Mouse (Mus musculus): ENCODE measurements around the gene C1qtnf1. TPM values are rescaled to one million over a fixed set of nuclear protein-coding genes. Genes with fewer than 3 reads are reported as not detected.

C1qtnf1 gene
- total RNA-seq, 1 experiment from 2014 or later = not detected

DNA sequence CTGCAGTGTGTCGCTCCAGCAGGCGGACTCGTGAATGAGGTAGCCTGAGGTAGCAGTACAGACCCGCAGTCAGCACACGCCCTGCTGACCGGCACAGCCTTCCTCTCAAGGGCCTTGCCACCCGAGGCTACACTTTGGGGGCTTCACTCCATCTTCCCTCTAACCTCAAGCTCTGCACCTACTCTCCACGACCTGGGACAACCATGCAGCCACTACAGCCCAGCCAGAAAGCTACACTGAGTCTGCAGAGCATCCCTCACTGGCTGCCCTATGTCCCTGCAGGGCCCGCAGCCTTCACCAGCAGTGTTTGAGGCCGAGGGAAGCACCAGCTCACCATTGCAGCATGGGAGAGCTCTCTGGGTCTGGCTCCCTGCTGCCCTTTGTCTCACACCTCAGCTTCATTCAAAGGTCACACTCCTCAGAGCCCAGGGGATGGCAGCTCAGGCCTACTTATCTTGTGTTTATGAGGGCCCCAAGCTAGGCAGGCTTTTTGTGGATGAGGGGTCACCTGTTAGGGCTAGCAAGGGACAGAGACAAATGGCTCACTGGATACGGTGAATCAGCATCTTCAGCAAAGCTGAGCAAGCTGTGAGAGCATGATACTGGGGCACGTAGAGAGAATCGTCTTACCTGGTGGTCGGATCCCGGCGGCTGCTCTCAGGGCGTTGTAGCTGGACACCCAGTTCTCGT lies 19.8 kb upstream of the C1qtnf1 start:
- ATAC-seq (replicated peaks in 1 of 2; ENCODE audit: insufficient read depth in 1 of 2, low FRiP score in 2 of 2, low TSS enrichment in 1 of 2, low read depth in 1 of 2, poor library complexity in 2 of 2, severe bottlenecking in 2 of 2) = no peak

DNA sequence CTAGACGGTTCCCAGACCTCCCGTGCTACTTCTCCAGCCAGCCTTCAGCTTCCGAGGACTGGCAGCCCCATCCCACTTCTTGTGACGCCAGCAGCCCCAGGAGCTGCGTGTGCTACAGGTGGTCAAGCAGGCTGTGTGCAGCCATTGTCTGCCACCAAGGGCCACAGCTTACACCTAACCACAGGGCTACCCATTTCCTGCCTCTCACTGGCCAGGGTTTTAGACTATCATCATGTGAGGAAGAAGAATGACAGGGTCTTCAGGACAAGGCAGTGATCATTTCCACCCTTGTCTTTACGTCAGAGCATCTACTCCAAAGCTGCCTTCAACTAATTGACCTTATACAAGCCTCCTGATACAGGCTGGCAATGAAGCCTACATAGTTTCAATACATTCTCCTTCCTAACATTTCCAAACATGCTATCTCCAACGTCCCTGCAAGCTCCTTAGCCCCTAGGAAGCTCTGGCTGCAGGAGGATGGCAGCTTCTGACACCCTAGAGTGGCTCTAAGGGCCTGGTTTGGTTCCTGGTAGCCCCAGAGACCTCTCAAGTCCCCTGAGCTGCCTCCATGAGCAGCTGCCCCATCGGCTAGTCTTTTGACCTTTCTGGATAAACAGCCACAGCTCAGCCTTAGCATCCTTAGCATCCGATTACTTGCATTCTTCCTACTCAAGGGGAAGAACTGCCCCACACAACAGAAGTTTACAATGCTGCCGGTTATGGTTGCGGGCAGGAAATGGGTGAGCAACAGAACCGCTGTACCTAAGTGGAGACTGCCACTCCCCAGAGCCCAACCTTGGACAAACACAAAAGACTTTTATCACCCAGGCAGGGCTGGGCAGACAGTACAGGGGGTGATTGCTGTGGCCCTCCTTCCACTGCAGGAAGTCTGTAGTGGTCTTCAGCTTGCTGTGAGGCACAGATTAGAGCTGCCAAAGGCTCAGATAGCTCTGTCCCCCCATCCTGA lies 18.6 kb upstream of the C1qtnf1 start:
- ATAC-seq (replicated peaks in 1 of 2; ENCODE audit: insufficient read depth in 1 of 2, low FRiP score in 2 of 2, low TSS enrichment in 1 of 2, low read depth in 1 of 2, poor library complexity in 2 of 2, severe bottlenecking in 2 of 2) = no peak

DNA sequence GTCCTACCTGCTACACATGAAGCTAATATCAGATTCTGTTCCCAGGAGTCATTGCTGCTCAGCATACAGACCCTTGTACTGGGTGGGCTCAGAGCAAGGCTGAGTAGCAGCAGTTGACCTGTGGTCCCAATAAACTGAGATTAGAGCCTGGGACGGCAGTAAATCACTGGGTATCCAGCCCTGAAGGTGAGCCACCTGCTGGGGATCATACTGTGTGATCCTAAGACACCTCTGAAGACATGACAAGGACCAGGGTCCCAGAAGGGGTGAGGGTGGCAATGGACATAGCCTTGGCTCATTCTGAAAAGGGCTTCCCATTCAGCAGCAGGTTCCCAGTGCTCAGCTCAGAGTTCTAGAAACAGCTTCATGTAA lies 17.9 kb upstream of the C1qtnf1 start:
- no peak for ATAC-seq (replicated peaks in 1 of 2; ENCODE audit: insufficient read depth in 1 of 2, low FRiP score in 2 of 2, low TSS enrichment in 1 of 2, low read depth in 1 of 2, poor library complexity in 2 of 2, severe bottlenecking in 2 of 2)

DNA sequence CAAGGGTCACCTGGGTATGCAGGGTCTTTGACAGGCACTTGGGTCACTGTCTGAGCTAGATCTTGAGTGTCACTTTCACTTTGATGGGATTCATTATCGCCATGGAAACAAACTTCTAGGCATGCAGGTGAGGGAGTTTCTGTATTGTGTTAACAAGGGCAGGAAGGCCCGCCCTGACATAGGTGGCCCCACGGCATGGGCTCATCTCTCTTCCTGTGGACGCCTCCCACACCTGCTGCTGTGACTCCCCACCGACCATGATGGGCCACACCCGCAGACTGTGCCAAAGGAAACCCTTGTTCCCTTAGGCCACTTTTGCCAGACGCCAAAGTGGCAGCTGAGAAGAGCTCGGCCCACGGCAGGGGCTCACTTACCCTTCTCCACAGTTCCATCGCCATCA lies 17.5 kb upstream of the C1qtnf1 start:
- ATAC-seq (replicated peaks in 1 of 2; ENCODE audit: insufficient read depth in 1 of 2, low FRiP score in 2 of 2, low TSS enrichment in 1 of 2, low read depth in 1 of 2, poor library complexity in 2 of 2, severe bottlenecking in 2 of 2) = no peak

DNA sequence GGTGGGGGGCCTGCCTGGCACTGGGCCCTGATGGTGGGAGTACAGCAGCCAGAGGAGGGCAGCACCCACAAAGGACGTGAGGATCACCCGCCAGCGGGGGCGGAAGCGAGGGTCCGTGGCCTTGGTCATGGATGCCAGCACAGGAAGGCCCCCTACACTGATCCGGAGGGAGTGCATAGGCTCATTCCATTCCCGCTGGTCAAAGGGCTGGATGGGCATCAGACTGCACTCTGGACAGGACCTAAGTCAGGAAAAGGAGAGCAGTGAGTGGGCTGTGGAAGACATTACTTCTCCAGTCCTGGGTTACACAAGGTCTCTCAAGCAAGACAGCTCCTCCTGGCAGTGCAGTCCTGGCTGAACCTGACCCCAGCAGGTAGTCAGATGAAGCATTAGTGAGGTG lies 16.7 kb upstream of the C1qtnf1 start:
- no peak for ATAC-seq (replicated peaks in 1 of 2; ENCODE audit: insufficient read depth in 1 of 2, low FRiP score in 2 of 2, low TSS enrichment in 1 of 2, low read depth in 1 of 2, poor library complexity in 2 of 2, severe bottlenecking in 2 of 2)

DNA sequence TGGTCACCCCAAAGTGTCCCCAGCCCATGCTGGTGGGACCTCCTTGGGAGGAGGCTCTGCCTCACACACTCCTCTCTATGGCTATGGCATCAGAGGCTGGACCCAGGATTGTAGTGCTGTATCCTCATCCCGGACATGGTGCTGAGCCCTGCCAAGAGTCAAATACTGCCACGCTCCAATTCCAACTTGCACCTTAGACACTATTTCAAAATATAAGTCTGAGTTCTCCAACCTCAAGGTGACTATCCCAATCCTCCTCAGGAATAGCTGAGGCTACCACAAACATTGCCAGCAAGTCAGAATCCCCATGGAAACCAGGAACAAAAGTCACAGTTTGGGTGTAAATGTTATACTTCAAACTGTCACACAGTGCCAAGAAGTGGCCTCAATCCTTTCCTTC lies 15.4 kb upstream of the C1qtnf1 start:
- no peak for ATAC-seq (replicated peaks in 1 of 2; ENCODE audit: insufficient read depth in 1 of 2, low FRiP score in 2 of 2, low TSS enrichment in 1 of 2, low read depth in 1 of 2, poor library complexity in 2 of 2, severe bottlenecking in 2 of 2)

DNA sequence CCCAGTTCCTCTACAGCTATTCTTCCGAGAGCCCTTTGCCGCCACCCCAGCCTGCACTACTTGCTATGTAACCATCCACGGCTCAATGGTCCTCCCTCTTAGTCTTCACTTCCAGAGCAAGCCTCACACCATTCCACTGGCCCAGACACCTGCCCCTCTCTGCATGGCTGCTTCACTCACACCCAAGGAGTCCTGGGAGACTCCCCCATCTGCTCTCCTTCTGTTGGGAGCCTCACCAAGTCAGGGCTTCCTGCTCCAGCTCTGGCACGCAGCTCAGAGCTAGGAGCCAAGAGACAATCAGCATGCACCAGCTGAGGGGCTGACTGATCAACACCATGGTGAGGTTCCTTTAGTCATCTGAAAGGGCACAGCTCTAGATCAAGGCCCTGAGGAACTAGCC lies 14.9 kb upstream of the C1qtnf1 start:
- no peak for ATAC-seq (replicated peaks in 1 of 2; ENCODE audit: insufficient read depth in 1 of 2, low FRiP score in 2 of 2, low TSS enrichment in 1 of 2, low read depth in 1 of 2, poor library complexity in 2 of 2, severe bottlenecking in 2 of 2)

DNA sequence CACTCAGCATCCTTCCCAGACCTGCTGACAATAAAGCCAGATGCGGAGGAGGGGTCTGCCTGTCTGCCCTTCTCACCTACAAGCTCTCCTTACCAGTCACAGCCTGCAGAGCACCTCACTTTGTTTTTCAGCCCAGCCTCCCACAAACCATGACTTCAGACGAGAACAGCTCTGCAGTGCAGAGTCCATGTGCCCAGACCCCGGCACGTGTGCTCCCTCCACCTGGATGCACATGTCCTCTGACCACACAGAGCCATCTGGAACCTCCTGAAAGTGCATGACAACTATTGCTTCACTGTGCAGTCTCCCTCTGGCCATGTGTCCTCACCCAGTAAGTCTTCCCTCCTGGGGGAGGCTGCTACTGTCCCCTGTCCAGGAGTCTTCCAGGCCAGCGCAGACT lies 13.7 kb upstream of the C1qtnf1 start:
- ATAC-seq (replicated peaks in 1 of 2; ENCODE audit: insufficient read depth in 1 of 2, low FRiP score in 2 of 2, low TSS enrichment in 1 of 2, low read depth in 1 of 2, poor library complexity in 2 of 2, severe bottlenecking in 2 of 2) = no peak

DNA sequence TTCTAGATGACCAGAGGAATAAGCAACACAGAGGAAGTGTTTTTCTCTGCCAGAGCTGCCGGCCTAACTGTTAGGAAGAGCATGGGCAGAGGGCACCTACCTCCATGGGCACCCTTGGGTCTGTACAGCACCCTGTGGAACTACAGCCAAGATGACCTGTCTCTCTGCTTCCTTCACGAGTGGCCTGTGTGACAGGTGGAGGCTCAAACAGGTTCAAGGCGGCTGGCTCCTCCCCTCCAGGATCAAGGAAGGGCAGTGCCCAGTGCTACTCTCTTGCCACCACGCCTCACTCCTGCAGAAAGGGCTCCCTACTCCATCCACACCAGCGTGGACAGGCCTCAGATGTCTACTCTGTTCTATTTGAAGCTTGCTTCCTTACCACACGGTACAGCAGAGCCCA lies 12.4 kb upstream of the C1qtnf1 start:
- no peak for ATAC-seq (replicated peaks in 1 of 2; ENCODE audit: insufficient read depth in 1 of 2, low FRiP score in 2 of 2, low TSS enrichment in 1 of 2, low read depth in 1 of 2, poor library complexity in 2 of 2, severe bottlenecking in 2 of 2)

DNA sequence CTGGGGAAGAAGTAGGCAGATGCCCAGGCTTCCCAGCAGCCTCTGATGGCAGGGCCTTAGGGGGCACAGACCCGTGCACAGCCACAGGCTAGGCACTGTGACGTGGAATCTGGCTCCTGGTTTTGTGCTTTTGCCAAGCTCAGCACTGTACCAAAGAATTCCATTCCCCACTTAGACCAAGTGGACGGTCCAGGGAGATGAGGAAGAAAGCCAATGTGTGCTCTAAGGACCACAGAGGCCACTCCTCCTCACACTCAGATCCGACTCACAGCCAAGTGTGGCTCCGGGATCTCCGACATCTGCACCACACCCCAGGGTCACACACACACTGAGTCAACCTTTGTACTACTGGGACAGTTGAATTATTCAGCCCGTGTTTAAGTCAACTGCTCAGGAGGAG lies 12.0 kb upstream of the C1qtnf1 start:
- no peak for ATAC-seq (replicated peaks in 1 of 2; ENCODE audit: insufficient read depth in 1 of 2, low FRiP score in 2 of 2, low TSS enrichment in 1 of 2, low read depth in 1 of 2, poor library complexity in 2 of 2, severe bottlenecking in 2 of 2)

DNA sequence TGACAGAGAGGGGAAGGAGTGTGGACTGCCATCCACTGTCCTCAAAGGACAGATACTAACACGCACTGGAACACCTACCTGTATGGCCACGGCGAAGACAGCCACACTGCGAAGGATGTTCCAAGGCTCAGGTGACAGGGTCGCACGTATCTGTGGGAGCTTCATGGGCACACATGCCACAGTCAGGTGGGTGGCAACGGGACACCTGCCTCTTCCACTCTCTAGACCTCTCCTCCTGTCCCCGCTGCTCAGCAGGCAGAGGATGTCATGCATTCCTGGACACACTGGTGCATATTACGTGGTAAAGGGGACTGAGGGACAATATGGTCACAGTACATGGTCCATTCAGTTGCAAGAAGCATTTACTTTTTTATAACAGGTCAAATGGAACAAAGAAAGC lies 10.5 kb upstream of the C1qtnf1 start:
- no peak for ATAC-seq (replicated peaks in 1 of 2; ENCODE audit: insufficient read depth in 1 of 2, low FRiP score in 2 of 2, low TSS enrichment in 1 of 2, low read depth in 1 of 2, poor library complexity in 2 of 2, severe bottlenecking in 2 of 2)

DNA sequence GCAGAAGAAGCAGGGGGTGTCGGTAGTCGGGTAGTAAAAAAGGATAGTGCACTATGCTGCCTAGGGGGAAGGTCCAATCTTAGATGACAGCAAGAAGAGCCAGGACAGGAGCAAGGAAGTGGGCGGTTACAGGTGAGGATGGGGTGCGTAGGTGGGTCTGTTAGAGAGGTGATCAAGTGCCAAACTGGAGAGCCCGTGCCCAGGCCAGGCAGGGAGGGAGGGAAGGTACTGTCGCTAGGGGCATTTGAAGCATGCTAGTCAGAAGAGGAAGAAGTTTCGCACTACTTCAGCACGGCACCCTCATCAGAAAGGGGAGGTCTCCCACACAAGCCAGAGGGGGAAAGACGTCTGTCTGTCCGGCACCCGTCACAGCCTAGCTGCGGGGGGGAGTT lies 9.6 kb upstream of the C1qtnf1 start:
- peak in 1 of 2 experiments; percentile 62; a peak in 3 of 4 replicates for ATAC-seq (replicated peaks in 1 of 2; ENCODE audit: insufficient read depth in 1 of 2, low FRiP score in 2 of 2, low TSS enrichment in 1 of 2, low read depth in 1 of 2, poor library complexity in 2 of 2, severe bottlenecking in 2 of 2)

DNA sequence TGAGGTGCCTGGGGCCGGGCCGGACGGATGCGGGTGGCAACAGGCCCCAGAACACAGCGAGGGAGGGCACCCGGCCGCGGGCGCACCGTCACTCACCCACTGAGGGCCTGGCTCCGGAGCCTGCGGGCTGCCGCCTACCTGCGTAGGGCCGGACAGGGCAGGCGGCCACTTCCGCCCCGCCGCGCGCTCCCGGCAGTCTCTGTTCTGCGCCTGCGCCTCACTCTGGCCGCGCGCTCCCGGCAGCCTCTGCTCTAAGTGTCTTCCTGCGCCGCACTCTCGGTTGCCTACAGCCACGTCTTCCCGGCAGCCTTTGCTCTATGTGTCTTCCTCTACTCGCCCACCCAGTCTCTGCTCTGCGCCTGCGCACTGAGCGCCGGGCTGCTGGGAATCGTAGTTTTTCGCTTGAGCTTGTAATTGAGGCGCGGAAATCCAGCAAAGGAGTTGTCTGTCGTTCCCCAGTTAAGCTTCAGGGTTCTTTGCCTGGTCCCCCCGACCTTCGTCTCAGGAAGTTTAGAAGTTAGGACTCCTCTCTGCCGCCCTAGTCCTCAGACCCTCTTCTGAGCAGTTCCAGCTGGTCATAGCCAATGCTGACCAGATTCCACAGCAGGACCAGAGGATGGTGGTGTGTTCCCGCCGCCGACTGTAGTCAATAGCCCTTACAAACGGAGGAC lies 9.0 kb upstream of the C1qtnf1 start, which contains the start of gene Cant1:
Gene Cant1, minus strand, starts transcription at position 253 of the 671 bp plus-strand sequence.
- ATAC-seq (replicated peaks in 1 of 2; ENCODE audit: insufficient read depth in 1 of 2, low FRiP score in 2 of 2, low TSS enrichment in 1 of 2, low read depth in 1 of 2, poor library complexity in 2 of 2, severe bottlenecking in 2 of 2) = peak; percentile 93 to 94

DNA sequence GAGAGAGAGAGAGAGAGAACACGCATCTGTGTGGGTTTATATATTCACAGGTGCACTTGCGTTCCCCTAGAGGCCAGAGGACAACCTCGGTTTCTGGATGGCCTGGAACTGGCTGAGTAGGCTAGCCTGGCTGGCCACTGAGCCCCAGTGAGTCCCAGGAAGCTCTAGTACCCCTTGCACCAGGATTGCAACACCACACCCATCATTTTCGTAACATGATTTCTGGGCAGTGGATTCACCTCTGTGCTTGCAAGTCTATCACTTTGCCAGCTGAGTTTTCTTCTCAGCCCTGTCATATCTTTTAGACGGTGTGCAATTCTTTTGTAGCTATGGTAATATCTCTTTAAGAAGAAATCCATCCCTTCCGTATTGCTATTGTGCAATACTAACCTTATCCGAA lies 7.7 kb upstream of the C1qtnf1 start:
- ATAC-seq (replicated peaks in 1 of 2; ENCODE audit: insufficient read depth in 1 of 2, low FRiP score in 2 of 2, low TSS enrichment in 1 of 2, low read depth in 1 of 2, poor library complexity in 2 of 2, severe bottlenecking in 2 of 2) = no peak

DNA sequence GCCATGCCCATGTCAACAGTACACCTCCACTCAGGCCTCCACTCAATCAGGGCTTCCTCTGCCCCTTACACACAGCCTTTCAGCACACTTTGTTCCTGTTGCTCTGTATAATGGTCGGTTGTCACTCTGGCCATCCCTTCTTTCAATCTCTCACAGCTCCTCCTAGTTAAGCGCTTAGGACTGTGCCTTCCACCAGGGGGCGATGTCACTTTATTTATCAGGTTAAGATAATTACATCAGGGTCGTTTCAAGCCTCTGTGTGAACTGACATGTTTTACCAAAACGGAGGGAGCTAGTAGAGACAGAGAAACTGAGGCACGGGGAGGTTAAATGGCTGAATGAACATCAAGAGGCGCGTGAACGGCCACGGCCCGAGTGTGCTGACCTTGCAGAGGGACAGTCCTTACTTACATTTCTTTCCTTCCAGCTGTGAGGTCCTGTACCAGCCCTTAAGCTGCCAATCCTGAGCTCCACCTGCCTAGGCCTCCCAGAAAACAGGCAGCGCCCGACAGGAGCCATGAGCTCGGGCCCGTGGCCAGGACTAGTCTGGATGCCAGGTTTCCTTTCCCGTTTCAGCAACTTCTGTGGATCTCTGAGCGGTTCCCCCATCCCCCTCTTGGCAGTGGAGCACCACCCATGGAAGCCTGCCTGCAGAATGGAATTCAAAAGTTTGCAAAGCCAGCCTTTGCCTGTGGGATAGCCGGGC lies 4.6 kb upstream of the C1qtnf1 start:
- ATAC-seq (replicated peaks in 1 of 2; ENCODE audit: insufficient read depth in 1 of 2, low FRiP score in 2 of 2, low TSS enrichment in 1 of 2, low read depth in 1 of 2, poor library complexity in 2 of 2, severe bottlenecking in 2 of 2) = 0 out of 4 replicates have a peak, but pooled peaks have one; percentile 23

DNA sequence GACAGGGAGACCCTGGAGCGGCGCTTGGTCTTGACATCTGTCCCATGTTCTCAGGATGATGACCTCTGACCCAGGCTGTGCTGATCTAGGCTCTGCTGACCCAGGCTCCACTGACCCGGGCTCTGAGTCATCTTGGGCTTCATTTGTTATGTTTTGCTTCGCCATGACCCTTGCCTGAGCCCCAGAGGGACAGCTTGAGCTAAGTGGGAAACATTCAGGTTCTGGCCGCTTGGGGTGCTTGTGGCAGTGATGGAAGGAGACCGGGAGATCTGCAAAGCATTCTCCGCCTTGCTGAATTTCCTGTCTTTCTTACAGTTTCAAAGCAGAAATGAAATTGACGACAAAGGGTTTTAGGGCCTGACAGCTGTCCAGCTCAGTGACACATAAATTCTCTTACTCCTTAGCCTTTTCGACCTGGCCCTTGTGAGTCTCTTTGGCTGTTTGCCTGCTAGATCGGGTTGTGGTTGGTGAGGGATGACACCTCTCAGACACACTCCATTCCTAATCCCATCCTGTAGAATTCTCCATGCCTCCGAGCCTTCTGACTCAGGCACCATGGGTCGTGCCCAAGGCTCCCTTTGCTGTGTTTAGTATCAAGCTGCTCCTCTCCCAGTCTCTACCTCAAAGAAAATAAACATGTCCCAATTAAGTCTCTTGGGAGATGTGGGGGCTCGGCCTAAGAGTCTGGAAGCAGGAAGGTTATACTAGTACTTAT lies 3.2 kb upstream of the C1qtnf1 start:
- ATAC-seq (replicated peaks in 1 of 2; ENCODE audit: insufficient read depth in 1 of 2, low FRiP score in 2 of 2, low TSS enrichment in 1 of 2, low read depth in 1 of 2, poor library complexity in 2 of 2, severe bottlenecking in 2 of 2) = no peak

DNA sequence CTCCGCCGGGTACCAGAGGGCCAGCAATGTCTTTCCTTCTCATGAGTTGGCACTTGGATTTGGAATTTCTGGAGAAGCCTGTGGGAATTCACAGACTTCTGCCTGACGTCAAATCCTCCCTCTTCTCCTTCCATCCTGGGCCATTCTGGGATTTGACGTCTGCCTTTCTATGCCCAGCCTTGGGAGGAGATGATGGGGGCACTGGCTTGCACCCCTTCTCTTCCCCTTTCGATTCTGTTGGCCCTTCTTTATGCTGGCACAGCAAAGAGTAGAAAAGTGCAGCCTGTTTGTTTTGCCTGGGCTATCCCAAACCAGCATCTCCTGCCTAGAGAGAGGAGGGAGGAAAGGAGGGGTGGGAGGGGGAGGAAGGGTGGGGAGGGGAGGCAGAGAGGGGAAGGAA lies 1.2 kb upstream of the C1qtnf1 start:
- no peak for ATAC-seq (replicated peaks in 1 of 2; ENCODE audit: insufficient read depth in 1 of 2, low FRiP score in 2 of 2, low TSS enrichment in 1 of 2, low read depth in 1 of 2, poor library complexity in 2 of 2, severe bottlenecking in 2 of 2)

Measured in hematopoietic stem cell, adult 5-6 weeks (primary cell).